Mouse (Mus musculus) brain, embryonic 14.5 days (tissue): ENCODE data around the gene Myo1g. TPM values are rescaled to one million over a fixed set of nuclear protein-coding genes. Genes with fewer than 3 reads are reported as not detected.

Experiments
- DNase-seq: peaks from one replicate; pipeline ENCODE4 v3.0.0-alpha.2; 2011; ENCODE audit warnings: low read depth
- CTCF ChIP-seq: fragments of 200-500 bp; IDR thresholded peaks from 2 replicates; pipeline ENCODE4 v1.5.1; 2012; ENCODE audit warnings: inconsistent platforms, mild to moderate bottlenecking, moderate library complexity, borderline replicate concordance; ENCODE audit not compliant: insufficient read depth, insufficient read length; ENCODE audit errors: extremely low read depth
- POLR2A ChIP-seq: fragments of 200-500 bp; IDR thresholded peaks from 2 replicates; pipeline ENCODE4 v1.6.1; 2012; ENCODE audit warnings: mild to moderate bottlenecking, inconsistent platforms, borderline replicate concordance; ENCODE audit not compliant: poor library complexity, insufficient read depth, insufficient read length, severe bottlenecking; ENCODE audit errors: extremely low read depth
- polyA plus RNA-seq: library from polyadenylated mRNA; depleted of rRNA; stranded (reverse); fragments of >200 nt; gene quantifications from 2 replicates; pipeline ENCODE4 v1.2.3, GENCODE M21; 2012

Gene Myo1g
- polyA plus RNA-seq, 1 experiment, result 0.56 TPM

DNA sequence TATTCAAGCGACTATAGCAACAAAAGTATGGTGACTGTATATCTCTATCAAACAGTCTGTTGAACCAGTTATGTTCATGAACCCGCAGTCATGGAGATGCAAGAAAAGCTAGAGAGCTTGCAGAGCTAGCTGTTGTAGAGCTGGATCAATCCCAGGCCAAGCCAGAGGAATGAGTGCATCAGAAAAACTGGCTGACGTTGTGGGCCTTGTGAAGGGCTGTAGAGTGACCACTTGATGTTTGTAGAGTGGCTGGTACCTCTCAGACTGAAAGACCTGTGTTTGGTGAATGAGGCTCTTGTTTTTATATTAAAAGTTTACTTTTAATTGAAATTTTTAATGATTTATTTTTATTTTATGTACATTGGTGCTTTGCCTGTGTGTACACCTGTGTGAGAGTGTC, 29.4 kb upstream of the Myo1g start:
- TF ChIP-seq CTCF, result no peak
- TF ChIP-seq POLR2A, result no peak
- no peak for DNase-seq

DNA sequence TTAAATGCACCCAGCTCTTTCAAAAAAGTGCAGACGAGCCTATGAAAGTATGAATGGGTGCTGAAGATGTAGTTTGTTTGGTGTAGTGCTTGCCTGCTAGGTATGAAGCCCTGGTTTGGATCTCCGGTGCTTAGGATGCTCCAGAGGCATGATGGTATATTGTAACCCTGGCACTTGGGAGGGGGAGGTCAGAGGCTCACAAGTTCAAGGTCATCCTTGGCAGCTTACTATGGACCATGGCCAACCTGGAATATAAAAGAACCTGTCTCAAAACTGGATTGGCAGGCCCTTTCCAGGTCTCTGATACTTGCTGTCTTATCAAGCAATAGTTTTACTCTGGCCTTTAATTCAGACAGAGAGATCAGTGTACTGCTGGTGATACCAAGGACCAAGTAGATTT, 29.0 kb upstream of the Myo1g start:
- TF ChIP-seq POLR2A, result no peak
- no peak for DNase-seq

DNA sequence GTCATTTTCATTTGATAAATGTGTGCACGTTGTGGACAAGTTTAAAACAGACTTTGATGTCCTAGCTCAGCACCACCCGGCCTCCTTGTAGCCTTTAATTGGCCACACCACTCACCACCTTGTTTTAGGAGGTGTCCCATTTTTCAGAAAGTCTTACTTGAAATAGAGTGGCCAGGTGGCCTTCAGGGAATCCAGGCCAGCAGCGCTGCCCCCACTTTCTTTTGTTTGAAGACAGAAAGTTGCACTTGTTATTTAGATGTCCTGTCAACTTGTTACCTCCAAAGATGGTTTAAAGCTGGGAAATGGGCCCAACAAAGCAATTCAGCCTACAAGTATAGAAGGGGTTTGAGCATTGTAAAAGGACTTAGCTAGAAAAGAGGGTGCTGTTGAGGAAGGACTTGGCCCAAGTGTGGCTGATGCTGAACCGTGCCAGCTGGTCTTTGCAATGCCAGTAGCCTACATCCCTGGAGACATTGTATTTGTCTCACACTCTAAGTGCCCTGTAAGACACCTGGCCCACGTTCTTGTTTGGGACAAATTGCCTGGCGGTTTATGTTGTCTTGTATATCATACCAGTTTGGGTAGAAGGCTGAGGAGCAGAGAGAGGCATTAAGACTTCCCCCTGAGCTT, 27.0 kb upstream of the Myo1g start:
- DNase-seq, result peak; percentile 41
- TF ChIP-seq POLR2A, result no peak
- TF ChIP-seq CTCF, result no peak

DNA sequence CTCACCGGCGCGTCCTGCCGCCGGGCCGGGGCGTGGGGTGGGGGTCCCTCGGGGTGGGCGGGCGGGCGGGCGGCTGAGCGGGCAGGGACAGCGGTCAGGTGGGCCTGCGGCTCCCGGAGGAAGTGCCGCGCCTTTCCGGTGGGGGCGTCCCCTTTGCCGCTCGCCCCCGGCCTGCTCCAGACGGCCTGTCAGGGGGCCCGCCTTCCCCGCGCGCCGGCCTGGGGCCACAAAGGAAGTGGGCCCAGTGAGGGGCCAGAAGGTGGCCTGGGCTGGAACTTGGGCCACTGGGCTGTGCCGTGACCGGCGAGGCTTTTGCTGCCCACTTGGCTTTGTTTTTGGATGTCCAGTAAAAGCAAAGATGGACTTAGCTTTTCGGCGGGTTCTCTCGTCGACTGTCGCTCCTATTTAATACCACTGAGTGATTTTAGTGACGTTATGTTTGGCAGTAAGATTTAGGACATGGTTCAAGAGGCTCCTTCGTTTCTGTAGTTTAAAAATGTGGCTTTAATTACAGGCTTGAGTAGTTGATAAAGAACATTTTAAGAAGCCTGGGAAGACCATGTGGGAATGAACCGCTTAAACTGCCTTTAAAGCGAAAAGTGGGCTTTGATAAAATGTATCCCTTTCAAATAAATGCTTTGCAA, 26.4 kb upstream of the Myo1g start:
- peak; percentile 61 for DNase-seq
- TF ChIP-seq POLR2A (no peak; the same call in 1 of the 2 replicates), CTCF (no peak)

DNA sequence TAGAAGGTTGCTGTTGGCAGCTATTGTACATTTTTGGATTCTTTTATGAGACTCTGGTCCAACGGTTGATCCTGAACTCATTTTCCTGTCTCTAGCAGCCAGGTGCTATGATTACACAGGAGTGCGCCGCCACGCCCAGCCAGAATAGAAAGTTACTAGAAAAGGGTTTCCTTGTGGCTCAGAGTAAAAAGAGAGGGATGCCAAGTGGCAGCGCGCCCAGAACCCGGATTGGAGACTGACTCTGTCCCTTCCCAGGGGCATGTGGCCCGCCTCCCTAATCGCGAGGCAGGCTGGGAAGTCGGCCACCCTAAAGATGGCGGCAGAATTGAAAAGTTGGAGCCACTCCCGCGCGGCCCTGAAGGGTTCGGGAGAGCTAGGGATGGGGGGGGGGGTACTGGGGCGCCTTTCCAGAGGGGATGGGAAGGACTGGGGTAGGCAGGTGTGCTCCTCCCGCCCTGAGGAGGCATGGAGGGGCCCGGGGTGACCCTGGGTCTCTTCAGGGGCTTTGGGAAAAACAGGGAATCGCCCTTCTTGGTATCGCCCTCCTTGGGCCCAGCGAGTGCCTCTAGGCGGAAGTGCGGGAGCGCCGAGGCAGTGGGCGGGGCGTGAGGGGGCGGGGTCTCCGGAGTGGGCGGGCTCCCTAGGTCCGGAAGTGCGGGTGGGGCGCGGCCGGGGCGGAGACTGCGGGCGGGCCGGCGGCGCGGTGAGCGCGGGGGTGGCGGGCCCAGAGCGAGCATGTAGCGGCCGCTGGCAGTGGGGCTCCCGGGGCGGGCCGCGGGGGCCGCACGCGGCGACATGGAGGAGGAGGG, 25.6 kb upstream of the Myo1g start, which contains the start of gene Ccm2:
Gene Ccm2, plus strand, starts transcription at position 683 of the 809 bp plus-strand sequence.
- DNase-seq, result peak; percentile 98
- TF ChIP-seq POLR2A (peak; percentile 89), CTCF (no peak)

DNA sequence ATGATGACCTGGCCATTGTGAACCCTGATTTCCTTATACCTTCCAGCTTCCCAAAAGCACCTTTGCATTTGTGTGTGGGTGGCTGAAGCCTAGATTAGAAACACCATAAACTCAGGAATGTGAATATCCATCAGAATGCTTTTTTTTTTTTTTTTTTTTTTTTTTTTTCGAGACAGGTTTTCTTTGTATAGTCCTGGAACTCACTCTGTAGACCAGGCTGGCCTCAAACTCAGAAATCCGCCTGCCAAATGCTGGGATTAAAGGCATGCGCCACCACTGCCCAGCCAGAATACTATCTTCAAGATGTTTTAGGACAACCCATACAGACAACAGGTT, 25.1 kb upstream of the Myo1g start:
- TF ChIP-seq CTCF, result no peak
- no peak for TF ChIP-seq POLR2A
- DNase-seq, result no peak

DNA sequence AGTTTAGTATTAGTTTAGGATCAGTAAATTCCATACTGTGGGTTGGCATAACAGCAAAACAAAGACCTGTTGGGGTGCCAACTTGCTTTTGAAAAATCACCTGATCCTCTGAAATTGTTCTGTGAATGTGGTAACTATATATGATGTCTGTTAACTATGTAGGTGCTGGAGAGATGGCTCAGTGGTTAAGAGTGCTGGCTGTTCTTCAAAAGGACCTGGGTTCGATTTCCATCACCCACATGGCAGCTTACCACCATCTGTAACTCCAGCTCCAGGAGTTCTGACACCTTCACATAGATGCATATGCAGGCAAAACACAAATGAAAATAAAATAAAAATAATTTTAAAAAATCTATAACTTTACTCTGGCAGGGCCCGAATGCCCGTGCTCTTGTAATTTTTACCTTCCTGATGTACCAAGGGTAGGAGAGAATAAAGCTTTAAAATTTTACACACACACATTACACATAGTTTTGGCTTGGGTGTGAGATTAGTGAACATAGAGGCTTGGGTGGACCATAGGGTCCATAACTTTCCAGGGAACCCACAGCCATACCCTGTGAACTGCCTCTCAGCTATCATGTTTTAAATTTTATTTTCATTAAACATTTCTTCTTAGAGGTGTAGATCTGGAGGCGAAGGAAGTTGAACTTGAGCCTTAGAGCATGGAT, 24.6 kb upstream of the Myo1g start:
- DNase-seq, result no peak
- no peak for TF ChIP-seq CTCF
- no peak for TF ChIP-seq POLR2A

DNA sequence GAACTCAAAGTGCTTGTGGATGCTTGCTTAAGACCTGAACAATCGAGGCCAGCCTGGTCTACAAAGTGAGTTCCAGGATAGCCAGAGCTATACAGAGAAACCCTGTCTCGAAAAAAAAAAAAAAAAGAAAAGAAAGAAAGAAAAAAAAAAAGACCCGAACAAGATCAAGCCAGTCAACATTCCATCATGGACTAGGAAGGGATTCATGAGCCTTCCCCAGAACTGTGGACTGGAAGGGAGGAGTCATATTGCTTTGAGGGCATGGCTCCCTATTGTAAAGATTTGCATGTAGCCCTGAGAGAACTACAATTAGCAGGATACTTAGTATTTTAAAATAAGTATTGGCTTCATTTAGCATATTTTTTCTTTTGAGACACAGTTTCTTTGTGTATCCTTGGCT, 23.9 kb upstream of the Myo1g start:
- DNase-seq, result no peak
- TF ChIP-seq POLR2A (no peak), CTCF (no peak)

DNA sequence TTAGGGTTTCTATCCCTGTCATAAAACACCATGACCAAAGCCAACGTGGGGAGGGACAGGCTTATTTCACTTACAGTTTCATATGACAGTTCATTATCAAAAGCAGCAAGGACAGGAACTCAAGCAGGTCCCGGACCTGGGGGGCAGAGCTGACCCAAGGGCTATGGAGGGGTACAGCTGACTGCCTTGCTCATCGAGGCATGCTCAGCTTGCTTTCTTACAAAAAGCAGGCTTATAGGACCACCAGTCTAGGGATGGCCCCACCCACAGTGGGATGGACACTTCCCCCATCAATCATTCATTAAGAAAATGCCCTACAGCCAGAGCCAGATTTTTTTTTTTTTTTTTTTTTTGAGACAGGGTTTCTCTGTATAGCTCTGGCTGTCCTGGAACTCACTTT, 10.0 kb upstream of the Myo1g start:
- DNase-seq, result no peak
- TF ChIP-seq POLR2A (no peak), CTCF (no peak)

DNA sequence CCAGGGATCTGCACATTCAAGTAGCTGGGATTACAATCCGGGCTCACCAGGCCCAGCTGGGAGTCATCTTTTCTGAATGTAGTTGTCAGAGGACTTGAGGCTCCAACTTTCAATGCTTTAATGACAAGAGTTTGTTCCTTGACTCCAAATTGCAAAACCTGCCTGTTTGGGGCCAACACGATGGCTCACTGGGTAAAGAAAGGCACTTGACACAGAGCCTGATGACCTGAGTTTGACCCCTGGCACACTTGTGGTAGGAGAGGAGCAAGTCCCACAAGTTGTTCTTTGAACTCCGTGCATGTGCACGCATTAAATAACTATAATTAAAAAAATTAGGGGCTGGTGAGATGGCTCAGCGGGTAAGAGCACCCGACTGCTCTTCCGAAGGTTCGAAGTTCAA, 9.2 kb upstream of the Myo1g start:
- TF ChIP-seq POLR2A, result no peak
- no peak for TF ChIP-seq CTCF
- DNase-seq, result no peak

DNA sequence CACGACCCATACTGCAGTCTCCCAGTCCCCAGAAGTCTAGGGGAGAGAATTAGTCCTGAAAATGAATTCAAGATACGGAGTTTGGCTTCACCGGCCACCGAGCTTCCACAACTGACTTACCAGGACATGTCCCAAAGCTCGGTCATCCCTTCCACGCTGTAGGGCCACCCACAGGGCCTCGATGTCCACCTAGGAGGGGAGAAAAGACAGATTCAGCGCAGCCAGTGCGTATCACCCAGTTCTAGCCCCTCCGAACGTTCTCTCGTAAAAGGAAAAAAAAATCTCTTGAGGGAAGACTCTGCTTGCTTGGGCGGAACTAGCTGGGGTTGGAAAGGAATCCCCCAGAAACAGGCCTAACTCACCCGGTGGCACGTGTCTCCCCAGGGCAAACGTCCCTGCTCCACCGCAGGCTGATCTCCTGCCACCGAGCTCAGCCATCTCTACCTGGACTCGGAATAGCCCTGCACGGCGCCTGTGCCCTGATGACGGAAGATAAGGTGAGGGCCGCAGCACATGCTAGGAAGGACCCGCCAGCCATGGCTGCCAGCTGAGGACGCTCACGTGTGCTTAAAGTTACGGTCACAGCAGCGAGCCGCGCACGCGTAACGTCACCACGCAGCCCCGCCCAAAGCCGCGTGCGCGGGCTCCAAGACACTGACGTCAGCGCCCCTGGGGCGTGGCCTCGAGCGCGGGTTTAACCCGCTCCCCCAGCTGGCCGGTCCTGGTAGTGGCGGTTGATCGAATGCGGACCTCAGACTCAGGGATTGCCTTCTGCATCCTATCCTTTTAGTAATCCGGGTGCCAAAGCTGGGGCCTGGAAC, 7.6 kb upstream of the Myo1g start:
- DNase-seq, result peak; percentile 99
- TF ChIP-seq CTCF, result peak; percentile 70
- peak; percentile 69; the same call in 1 of the 2 replicates for TF ChIP-seq POLR2A
